Mouse (Mus musculus) CH12.LX (cell line): ENCODE data around the gene Upk3a. TPM values are rescaled to one million over a fixed set of nuclear protein-coding genes. Genes with fewer than 3 reads are reported as not detected.

ENCODE experiments used
- DNase-seq: peaks from one replicate; pipeline ENCODE4 v3.0.0-alpha.2; 2013; ENCODE audit errors: extremely low read depth
- H3K27ac ChIP-seq: 2 replicates; pipeline ENCODE4 v1.5.1; 2012; ENCODE audit warnings: low read depth, mild to moderate bottlenecking, control low read depth, moderate library complexity; ENCODE audit not compliant: insufficient read depth
- H3K27me3 ChIP-seq: replicated peaks from 2 replicates; pipeline ENCODE3; 2012; ENCODE audit warnings: inconsistent platforms
- H3K36me3 ChIP-seq, 2 experiments: replicated peaks in 1 of 2; 2 replicates each; pipeline versions ENCODE3 to v1.6.1; 2012; ENCODE audit warnings: inconsistent platforms in 1 of 2, low read length in 1 of 2, mild to moderate bottlenecking in 1 of 2, mixed read lengths in 1 of 2, moderate library complexity in 1 of 2; ENCODE audit not compliant: control insufficient read depth in 1 of 2, insufficient read depth in 1 of 2
- H3K4me1 ChIP-seq, 2 experiments: 2 replicates each; pipeline ENCODE4 v1.6.1; 2012; ENCODE audit warnings: inconsistent platforms in 1 of 2, moderate library complexity in 1 of 2; ENCODE audit not compliant: insufficient read depth in 2 of 2, control insufficient read depth in 1 of 2
- H3K4me2 ChIP-seq: 2 replicates; pipeline ENCODE4 v1.6.1; 2012; ENCODE audit warnings: low read depth, mild to moderate bottlenecking, control low read depth; ENCODE audit not compliant: poor library complexity, insufficient read depth, severe bottlenecking
- H3K4me3 ChIP-seq, 3 experiments: fragments of 150-350 bp in 1 of 3; sonication (generic) in 1 of 3; replicated peaks in 1 of 3; 2 replicates each; pipeline versions ENCODE3 to v1.5.1; 2011 to 2012; ENCODE audit warnings: low read depth in 2 of 3, low read length in 2 of 3, mild to moderate bottlenecking in 2 of 3, moderate library complexity in 2 of 3, control low read depth in 1 of 3, improper control_type of control experiment in 1 of 3, inconsistent platforms in 1 of 3, mixed read lengths in 1 of 3; ENCODE audit not compliant: poor library complexity in 1 of 3
- H3K79me2 ChIP-seq: replicated peaks from 2 replicates; pipeline ENCODE4 v1.6.1; 2012; ENCODE audit warnings: mild to moderate bottlenecking, moderate library complexity; ENCODE audit not compliant: control insufficient read depth, poor library complexity, insufficient read depth, severe bottlenecking; ENCODE audit errors: extremely low read depth
- H3K9ac ChIP-seq: 2 replicates; pipeline ENCODE4 v1.6.1; 2012; ENCODE audit warnings: low read depth, mild to moderate bottlenecking, control low read depth, moderate library complexity; ENCODE audit not compliant: insufficient read depth
- H3K9me3 ChIP-seq: replicated peaks from 2 replicates; pipeline ENCODE3; 2012; ENCODE audit warnings: low read length, inconsistent platforms, mixed read lengths
- BHLHE40 ChIP-seq: IDR thresholded peaks from 2 replicates; pipeline ENCODE4 v1.6.1; 2011; ENCODE audit warnings: mild to moderate bottlenecking, low read depth, low read length, improper control_type of control experiment
- E2F4 ChIP-seq: IDR thresholded peaks from 2 replicates; pipeline ENCODE4 v1.6.1; 2011; ENCODE audit warnings: low read depth, low read length, improper control_type of control experiment; ENCODE audit not compliant: insufficient replicate concordance
- ETS1 ChIP-seq: conservative IDR thresholded peaks from 2 replicates; pipeline ENCODE4 v1.6.1; 2012; ENCODE audit warnings: low read depth, mild to moderate bottlenecking, inconsistent platforms, low read length, improper control_type of control experiment, moderate library complexity
- IRF4 ChIP-seq: IDR thresholded peaks from 2 replicates; pipeline ENCODE4 v1.6.1; 2014; ENCODE audit warnings: low read depth, mild to moderate bottlenecking, inconsistent platforms, low read length, improper control_type of control experiment
- JUN ChIP-seq: IDR thresholded peaks from 2 replicates; pipeline ENCODE4 v1.6.1; 2011; ENCODE audit warnings: low read depth, mild to moderate bottlenecking, low read length, improper control_type of control experiment, moderate library complexity; ENCODE audit not compliant: insufficient read depth
- JUND ChIP-seq: conservative IDR thresholded peaks from 2 replicates; pipeline ENCODE4 v1.6.1; 2011; ENCODE audit warnings: low read depth, low read length, improper control_type of control experiment
- MAX ChIP-seq: IDR thresholded peaks from 2 replicates; pipeline ENCODE4 v1.6.1; 2011; ENCODE audit warnings: low read length, improper control_type of control experiment
- MAZ ChIP-seq: IDR thresholded peaks from 2 replicates; pipeline ENCODE4 v1.6.1; 2012; ENCODE audit warnings: low read depth, mild to moderate bottlenecking, inconsistent platforms, low read length, improper control_type of control experiment, moderate library complexity
- POLR2A ChIP-seq: IDR thresholded peaks from 2 replicates; pipeline ENCODE4 v1.6.1; 2011; ENCODE audit warnings: low read depth, mild to moderate bottlenecking, improper control_type of control experiment, low read length
- RCOR1 ChIP-seq: conservative IDR thresholded peaks from 2 replicates; pipeline ENCODE4 v1.6.1; 2012; ENCODE audit warnings: low read depth, mild to moderate bottlenecking, inconsistent platforms, low read length, improper control_type of control experiment
- SIN3A ChIP-seq: IDR thresholded peaks from 2 replicates; pipeline ENCODE4 v1.6.1; 2012; ENCODE audit warnings: low read length, improper control_type of control experiment, inconsistent platforms
- SMC3 ChIP-seq: IDR thresholded peaks from 2 replicates; pipeline ENCODE4 v1.6.1; 2011; ENCODE audit warnings: low read depth, low read length, improper control_type of control experiment
- TBP ChIP-seq: conservative IDR thresholded peaks from 2 replicates; pipeline ENCODE4 v1.6.1; 2011; ENCODE audit warnings: low read depth, low read length, improper control_type of control experiment
- USF1 ChIP-seq: IDR thresholded peaks from 2 replicates; pipeline ENCODE4 v1.6.1; 2014; ENCODE audit warnings: low read depth, mild to moderate bottlenecking, inconsistent platforms, low read length, improper control_type of control experiment
- USF2 ChIP-seq: conservative IDR thresholded peaks from 2 replicates; pipeline ENCODE4 v1.6.1; 2011; ENCODE audit warnings: low read depth, low read length, improper control_type of control experiment
- ZKSCAN1 ChIP-seq: IDR thresholded peaks from 2 replicates; pipeline ENCODE4 v1.6.1; 2012; ENCODE audit warnings: low read depth, inconsistent platforms, low read length, improper control_type of control experiment, borderline replicate concordance
- dilution Hi-C: fragments of 300-500 bp; cut with MboI; formaldehyde crosslinking; loops from 2 replicates; pipeline ENCODE4 v1.14.3; 2020; ENCODE audit warnings: low sequenced_read_pairs; ENCODE audit not compliant: extremely low pct_unique_long_range_greater_than_20kb, extremely low pct_ligation_motif_present
- in situ Hi-C: fragments of 300-500 bp; cut with MboI; formaldehyde crosslinking; loops from 3 replicates; pipeline ENCODE4 v1.14.3; 2019; ENCODE audit warnings: low sequenced_read_pairs, low pct_ligation_motif_present, low pct_unique_long_range_greater_than_20kb, mixed read lengths
- polyA plus RNA-seq: library from polyadenylated mRNA; unstranded; fragments of >175 nt; gene quantifications from 2 replicates; pipeline ENCODE4 v1.2.1, GENCODE M21; 2012; ENCODE audit warnings: low read depth; ENCODE audit not compliant: insufficient read length
- total RNA-seq, 2 experiments: library from RNA; depleted of rRNA; stranded (reverse); fragments of 300-350 nt in 1 of 2; fragments of >200 nt in 1 of 2; gene quantifications; 2 replicates each; pipeline ENCODE4 v1.2.3; 2012 to 2014

Upk3a gene
- total and polyA plus RNA-seq, 3 experiments: not detected

GRCm38 (mm10) chr15:84989098-84989497 is 27.8 kb upstream of the Upk3a start:
- dilution Hi-C loops (no loop called here), in situ Hi-C loops (loop anchor here (5.0 kb wide), 1 partner anchor 42 kb away; no protein-coding TSS in a partner anchor)
- no peak overlapping the region for H3K27ac ChIP-seq

GRCm38 (mm10) chr15:84989771-84990170 is 27.2 kb upstream of the Upk3a start:
- Histone ChIP-seq H3K36me3 (peaks cover 0 to 7% of the 10 kb centered on the region in 2 experiments), H3K4me2 (no peak overlapping the region), H3K4me3 (no peak overlapping the region), H3K9me3 (no peaks in the 10 kb centered on the region), H3K4me1 (peaks cover 13 to 44% of the 10 kb centered on the region in 2 experiments), H3K27ac (no peak overlapping the region), H3K27me3 (peaks cover 2% of the 10 kb centered on the region), H3K79me2 (no peaks in the 10 kb centered on the region), H3K9ac (no peak overlapping the region)
- dilution Hi-C loops (no loop called here), in situ Hi-C loops (loop anchor here (5.0 to 10.0 kb wide), 2 partner anchors 42 to 215 kb away; no protein-coding TSS in a partner anchor)
- no peak for DNase-seq
- TF ChIP-seq USF2 (no peak), SIN3A (no peak), MAZ (no peak), TBP (no peak), MAX (no peak), USF1 (no peak), JUN (no peak), RCOR1 (no peak), POLR2A (no peak), BHLHE40 (no peak), SMC3 (no peak), E2F4 (no peak)

More at GRCm38 (mm10) chr15:84989098-84989497, 27.8 kb upstream of the Upk3a start:
- Histone ChIP-seq H3K4me3 (no peak overlapping the region), H3K4me2 (no peak overlapping the region), H3K4me1 (peaks cover 10 to 38% of the 10 kb centered on the region in 2 experiments), H3K9ac (no peak overlapping the region), H3K79me2 (no peaks in the 10 kb centered on the region), H3K36me3 (peaks cover 0 to 7% of the 10 kb centered on the region in 2 experiments), H3K27me3 (peaks cover 2% of the 10 kb centered on the region), H3K9me3 (no peaks in the 10 kb centered on the region)
- TF ChIP-seq JUND: no peak
- TF ChIP-seq E2F4: no peak
- no peak for TF ChIP-seq ZKSCAN1
- TF ChIP-seq ETS1: no peak
- TF ChIP-seq IRF4: no peak
- DNase-seq: no peak
